Mouse (Mus musculus): ENCODE results near the gene Mcts1. TPM values are rescaled to one million over a fixed set of nuclear protein-coding genes. Genes with fewer than 3 reads are reported as not detected.

Gene Mcts1
- polyA plus RNA-seq, 1 experiment from 2014 or later: 125 TPM

GRCm38 (mm10) chrX:38583261-38583660 is 17.1 kb upstream of the Mcts1 start:
- Histone ChIP-seq H3K27me3 (ENCODE audit: control insufficient read depth, insufficient read depth, low read length) (no peaks in the 10 kb centered on the region), H3K9ac (ENCODE audit: low read depth, low read length) (no peak overlapping the region), H3K4me2 (replicated peaks; ENCODE audit: low read depth, low read length) (no peak overlapping the region), H3K9me3 (ENCODE audit: control insufficient read depth, low read length) (no peaks in the 10 kb centered on the region), H3K36me3 (ENCODE audit: control insufficient read depth, insufficient read depth, low read length) (no peaks in the 10 kb centered on the region), H3K27ac (ENCODE audit: low read depth, low read length) (no peak overlapping the region), H3K4me3 (ENCODE audit: low read depth, low read length) (no peak overlapping the region), H3K4me1 (replicated peaks; ENCODE audit: control insufficient read depth, insufficient read depth, low read length) (no peaks in the 10 kb centered on the region)
- ATAC-seq (ENCODE audit: low FRiP score) (no peak), DNase-seq (ENCODE audit: low spot score) (no peak)

- Histone ChIP-seq H3K9ac (ENCODE audit: low read depth, low read length) (no peak overlapping the region), H3K27me3 (ENCODE audit: control insufficient read depth, insufficient read depth, low read length) (no peaks in the 10 kb centered on the region), H3K36me3 (ENCODE audit: control insufficient read depth, insufficient read depth, low read length) (no peaks in the 10 kb centered on the region), H3K27ac (ENCODE audit: low read depth, low read length) (no peak overlapping the region), H3K4me2 (replicated peaks; ENCODE audit: low read depth, low read length) (no peak overlapping the region), H3K4me3 (ENCODE audit: low read depth, low read length) (no peak overlapping the region), H3K4me1 (replicated peaks; ENCODE audit: control insufficient read depth, insufficient read depth, low read length) (no peaks in the 10 kb centered on the region), H3K9me3 (ENCODE audit: control insufficient read depth, low read length) (no peaks in the 10 kb centered on the region)
- DNase-seq (ENCODE audit: low spot score): no peak
- 42% methylated on average over 4 of the region's 4 CpGs for WGBS
- no peak for ATAC-seq (ENCODE audit: low FRiP score)
Observed at GRCm38 (mm10) chrX:38589827-38590226, 10.6 kb upstream of the Mcts1 start.

GRCm38 (mm10) chrX:38591749-38592148 is 8.6 kb upstream of the Mcts1 start:
- no peak for ATAC-seq (ENCODE audit: low FRiP score)
- no peak for DNase-seq (ENCODE audit: low spot score)
- H3K4me3 ChIP-seq (ENCODE audit: low read depth, low read length): no peak overlapping the region
- H3K36me3 ChIP-seq (ENCODE audit: control insufficient read depth, insufficient read depth, low read length): no peaks in the 10 kb centered on the region
- H3K9ac ChIP-seq (ENCODE audit: low read depth, low read length): no peak overlapping the region
- H3K4me1 ChIP-seq (replicated peaks; ENCODE audit: control insufficient read depth, insufficient read depth, low read length): no peaks in the 10 kb centered on the region
- H3K4me2 ChIP-seq (replicated peaks; ENCODE audit: low read depth, low read length): no peak overlapping the region
- 85% methylated on average over 3 of the region's 3 CpGs for WGBS
- H3K9me3 ChIP-seq (ENCODE audit: control insufficient read depth, low read length): no peaks in the 10 kb centered on the region
- no peaks in the 10 kb centered on the region for H3K27me3 ChIP-seq (ENCODE audit: control insufficient read depth, insufficient read depth, low read length)
- no peak overlapping the region for H3K27ac ChIP-seq (ENCODE audit: low read depth, low read length)

- DNase-seq (ENCODE audit: low spot score) (no peak), ATAC-seq (ENCODE audit: low FRiP score) (no peak)
- Histone ChIP-seq H3K9me3 (ENCODE audit: control insufficient read depth, low read length) (no peaks in the 10 kb centered on the region), H3K36me3 (ENCODE audit: control insufficient read depth, insufficient read depth, low read length) (no peaks in the 10 kb centered on the region), H3K27ac (ENCODE audit: low read depth, low read length) (no peak overlapping the region), H3K4me1 (replicated peaks; ENCODE audit: control insufficient read depth, insufficient read depth, low read length) (no peaks in the 10 kb centered on the region), H3K4me2 (replicated peaks; ENCODE audit: low read depth, low read length) (no peak overlapping the region), H3K27me3 (ENCODE audit: control insufficient read depth, insufficient read depth, low read length) (no peaks in the 10 kb centered on the region), H3K9ac (ENCODE audit: low read depth, low read length) (no peak overlapping the region), H3K4me3 (ENCODE audit: low read depth, low read length) (no peak overlapping the region)
- WGBS: 74% methylated on average over 5 of the region's 5 CpGs
Observed at GRCm38 (mm10) chrX:38593180-38593889, 7.0 kb upstream of the Mcts1 start.

GRCm38 (mm10) chrX:38600995-38601369 is 604 bp downstream of the Mcts1 start:
- DNase-seq (ENCODE audit: low spot score) (peak; percentile 19), ATAC-seq (ENCODE audit: low FRiP score) (peak; percentile 67)
- Histone ChIP-seq H3K4me2 (replicated peaks; ENCODE audit: low read depth, low read length) (peak overlapping the region; percentile 43), H3K4me1 (replicated peaks; ENCODE audit: control insufficient read depth, insufficient read depth, low read length) (no peaks in the 10 kb centered on the region), H3K9me3 (ENCODE audit: control insufficient read depth, low read length) (no peaks in the 10 kb centered on the region), H3K27ac (ENCODE audit: low read depth, low read length) (peak overlapping the region; percentile 77), H3K27me3 (ENCODE audit: control insufficient read depth, insufficient read depth, low read length) (no peaks in the 10 kb centered on the region), H3K36me3 (ENCODE audit: control insufficient read depth, insufficient read depth, low read length) (no peaks in the 10 kb centered on the region), H3K4me3 (ENCODE audit: low read depth, low read length) (peak overlapping the region; percentile 47), H3K9ac (ENCODE audit: low read depth, low read length) (peak overlapping the region; percentile 56; the same call in 1 of the 2 replicates)
- 16% methylated on average over 3 of the region's 3 CpGs for WGBS

- Histone ChIP-seq H3K4me2 (replicated peaks; ENCODE audit: low read depth, low read length) (peak within 1 kb of the TSS; percentile 29), H3K4me3 (ENCODE audit: low read depth, low read length) (peak within 1 kb of the TSS; percentile 45), H3K4me1 (replicated peaks; ENCODE audit: control insufficient read depth, insufficient read depth, low read length) (no peaks in the 10 kb centered on the region), H3K27me3 (ENCODE audit: control insufficient read depth, insufficient read depth, low read length) (no peaks in the 10 kb centered on the region), H3K9me3 (ENCODE audit: control insufficient read depth, low read length) (no peaks in the 10 kb centered on the region), H3K36me3 (ENCODE audit: control insufficient read depth, insufficient read depth, low read length) (no peaks in the 10 kb centered on the region), H3K9ac (ENCODE audit: low read depth, low read length) (peak within 1 kb of the TSS; percentile 55), H3K27ac (ENCODE audit: low read depth, low read length) (peak within 1 kb of the TSS; percentile 72)
- WGBS: 19% methylated on average over 43 of the region's 43 CpGs
- DNase-seq (ENCODE audit: low spot score) (peak; percentile 87), ATAC-seq (ENCODE audit: low FRiP score) (peak; percentile 99)
Observed at GRCm38 (mm10) chrX:38634801-38635637, 34.6 kb downstream of the Mcts1 start, which contains the start of gene C1galt1c1. Gene C1galt1c1, minus strand, starts transcription at chrX:38635087.

- Histone ChIP-seq H3K4me1 (replicated peaks; ENCODE audit: control insufficient read depth, insufficient read depth, low read length) (no peaks in the 10 kb centered on the region), H3K9ac (ENCODE audit: low read depth, low read length) (no peak overlapping the region), H3K9me3 (ENCODE audit: control insufficient read depth, low read length) (no peaks in the 10 kb centered on the region), H3K27me3 (ENCODE audit: control insufficient read depth, insufficient read depth, low read length) (no peaks in the 10 kb centered on the region), H3K4me3 (ENCODE audit: low read depth, low read length) (no peak overlapping the region), H3K4me2 (replicated peaks; ENCODE audit: low read depth, low read length) (peak overlapping the region; percentile 29), H3K27ac (ENCODE audit: low read depth, low read length) (no peak overlapping the region), H3K36me3 (ENCODE audit: control insufficient read depth, insufficient read depth, low read length) (no peaks in the 10 kb centered on the region)
- DNase-seq (ENCODE audit: low spot score) (no peak), ATAC-seq (ENCODE audit: low FRiP score) (peak; percentile 8; the same call in 1 of the 2 replicates)
Observed at GRCm38 (mm10) chrX:38635638-38635931, 35.2 kb downstream of the Mcts1 start.

GRCm38 (mm10) chrX:38641435-38641834 is 41.1 kb downstream of the Mcts1 start:
- Histone ChIP-seq H3K4me1 (replicated peaks; ENCODE audit: control insufficient read depth, insufficient read depth, low read length) (no peaks in the 10 kb centered on the region), H3K27ac (ENCODE audit: low read depth, low read length) (no peak overlapping the region), H3K27me3 (ENCODE audit: control insufficient read depth, insufficient read depth, low read length) (no peaks in the 10 kb centered on the region), H3K4me2 (replicated peaks; ENCODE audit: low read depth, low read length) (no peak overlapping the region), H3K9me3 (ENCODE audit: control insufficient read depth, low read length) (no peaks in the 10 kb centered on the region), H3K36me3 (ENCODE audit: control insufficient read depth, insufficient read depth, low read length) (no peaks in the 10 kb centered on the region), H3K9ac (ENCODE audit: low read depth, low read length) (no peak overlapping the region), H3K4me3 (ENCODE audit: low read depth, low read length) (no peak overlapping the region)
- DNase-seq (ENCODE audit: low spot score) (no peak), ATAC-seq (ENCODE audit: low FRiP score) (no peak)
- WGBS: 68% methylated on average over 4 of the region's 4 CpGs

- DNase-seq (ENCODE audit: low spot score): no peak
- Histone ChIP-seq H3K9me3 (ENCODE audit: control insufficient read depth, low read length) (no peaks in the 10 kb centered on the region), H3K4me1 (replicated peaks; ENCODE audit: control insufficient read depth, insufficient read depth, low read length) (no peaks in the 10 kb centered on the region), H3K27me3 (ENCODE audit: control insufficient read depth, insufficient read depth, low read length) (no peaks in the 10 kb centered on the region), H3K4me3 (ENCODE audit: low read depth, low read length) (no peak overlapping the region), H3K36me3 (ENCODE audit: control insufficient read depth, insufficient read depth, low read length) (no peaks in the 10 kb centered on the region), H3K27ac (ENCODE audit: low read depth, low read length) (no peak overlapping the region), H3K4me2 (replicated peaks; ENCODE audit: low read depth, low read length) (no peak overlapping the region), H3K9ac (ENCODE audit: low read depth, low read length) (no peak overlapping the region)
- 73% methylated on average over 4 of the region's 4 CpGs for WGBS
- ATAC-seq (ENCODE audit: low FRiP score): no peak
Observed at GRCm38 (mm10) chrX:38642183-38642582, 41.8 kb downstream of the Mcts1 start.
